Mouse (Mus musculus) heart, postnatal 0 days (tissue): ENCODE measurements at regions not wholly inside any gene's neighbourhood (a gene's known extent, or its start where the extent isn't known, plus 50 kb on each side); places are given as distances from the start of the nearest gene placed in this dataset.
A peak's percentile ranks its signal among the peaks of the same experiment; 100 is the strongest.

Experiments
- ATAC-seq: fragments of 200-750 bp; cut with Nextera tagmentation; 2 replicates; pipeline ENCODE4 v1.8.0; 2017; ENCODE audit warnings: low read depth, moderate number of reproducible peaks, moderate library complexity; ENCODE audit not compliant: insufficient read depth
- DNase-seq: peaks from one replicate; pipeline ENCODE4 v3.0.0-alpha.2; 2016; ENCODE audit warnings: low spot score
- H3K27ac ChIP-seq: fragments of 300-500 bp; sonication (generic); 2 replicates; pipeline ENCODE4 v1.5.1; 2014; ENCODE audit warnings: low read depth, mild to moderate bottlenecking
- H3K27me3 ChIP-seq: fragments of 300-500 bp; sonication (generic); 2 replicates; pipeline ENCODE4 v1.6.1; 2014; ENCODE audit warnings: low read length, mixed read lengths; ENCODE audit not compliant: control insufficient read depth, insufficient read depth
- H3K36me3 ChIP-seq: fragments of 300-500 bp; sonication (generic); replicated peaks from 2 replicates; pipeline ENCODE4 v1.6.1; 2014; ENCODE audit warnings: low read length, mixed read lengths; ENCODE audit not compliant: control insufficient read depth, insufficient read depth
- H3K4me1 ChIP-seq: fragments of 300-500 bp; sonication (generic); 2 replicates; pipeline ENCODE4 v1.6.1; 2014; ENCODE audit warnings: antibody characterized with exemption; ENCODE audit not compliant: control insufficient read depth, insufficient read depth
- H3K4me2 ChIP-seq: fragments of 300-500 bp; sonication (generic); 2 replicates; pipeline ENCODE4 v1.6.1; 2014; ENCODE audit warnings: low read depth, mild to moderate bottlenecking, low read length, moderate library complexity
- H3K4me3 ChIP-seq: fragments of 300-500 bp; sonication (generic); 2 replicates; pipeline ENCODE4 v1.5.1; 2014; ENCODE audit warnings: low read depth, low read length
- H3K9ac ChIP-seq: fragments of 300-500 bp; sonication (generic); replicated peaks from 2 replicates; pipeline ENCODE4 v1.6.1; 2014; ENCODE audit warnings: low read depth, low read length, mixed read lengths
- H3K9me3 ChIP-seq: fragments of 300-500 bp; sonication (generic); replicated peaks from 2 replicates; pipeline ENCODE4 v1.6.1; 2016; ENCODE audit warnings: low read length; ENCODE audit not compliant: control insufficient read depth
- CTCF ChIP-seq: IDR thresholded peaks from 2 replicates; pipeline ENCODE4 v1.5.1; 2016; ENCODE audit warnings: antibody characterized with exemption, control low read depth, low read depth
- EP300 ChIP-seq: IDR thresholded peaks from 2 replicates; pipeline ENCODE4 v1.6.1; 2016; ENCODE audit warnings: antibody characterized with exemption, low read depth
- WGBS: fragments of 180-500 bp; shearing (Covaris S2); extraction: QIAGEN DNeasy Blood & Tissue Kit; methylation state at CpG from one replicate; pipeline ENCODE4 v1.1.7; 2014; 5-methylcytosine and 5-hydroxymethylcytosine counted together

DNA sequence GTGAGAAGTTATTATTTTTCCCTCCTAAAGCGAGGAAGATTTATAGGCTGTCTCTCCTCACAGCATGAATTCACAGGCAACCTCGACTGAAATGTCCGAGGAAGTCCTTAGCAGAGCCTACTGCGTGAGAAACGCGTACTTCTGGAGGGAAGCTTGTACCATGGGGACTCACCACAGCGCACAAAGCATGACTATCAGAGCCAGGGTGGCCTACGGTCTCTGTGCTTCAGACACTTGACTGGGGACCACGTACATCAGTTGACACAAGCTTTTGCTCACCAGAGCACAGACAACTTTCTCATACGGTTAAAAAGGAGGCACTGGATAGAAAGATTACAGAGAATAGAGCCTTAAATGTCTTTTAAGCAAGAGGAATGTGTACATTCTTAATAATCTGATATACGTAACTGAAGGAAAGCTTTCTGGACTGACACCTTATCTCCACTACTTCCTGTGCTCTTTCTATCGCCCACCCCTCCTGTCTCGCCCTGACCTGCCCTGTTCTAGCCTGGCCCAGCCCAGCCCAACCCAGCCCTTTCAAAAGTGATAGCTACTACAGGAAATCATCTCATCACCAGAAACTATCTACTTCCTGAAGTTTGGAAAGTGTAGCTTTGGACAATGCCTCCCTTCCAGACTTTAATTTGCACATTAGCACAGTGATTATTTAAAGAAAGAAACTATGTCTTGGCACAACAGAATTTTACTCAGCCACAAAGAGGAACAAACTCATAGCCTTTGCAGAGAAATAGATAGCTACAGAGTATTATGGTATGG lies 104.2 kb upstream of the Krtap11-1 start:
- no peak for TF ChIP-seq EP300
- no peak for TF ChIP-seq CTCF
- WGBS, result 41% methylated on average over 13 of the region's 13 CpGs
- Histone ChIP-seq H3K4me2 (no peak overlapping the region), H3K27me3 (no peaks in the 10 kb centered on the region), H3K36me3 (no peaks in the 10 kb centered on the region), H3K27ac (no peak overlapping the region), H3K4me3 (no peak overlapping the region), H3K9me3 (no peaks in the 10 kb centered on the region), H3K9ac (no peak overlapping the region), H3K4me1 (no peaks in the 10 kb centered on the region)
- ATAC-seq (peak; percentile 36; the same call in 1 of the 2 replicates), DNase-seq (peak; percentile 7)

DNA sequence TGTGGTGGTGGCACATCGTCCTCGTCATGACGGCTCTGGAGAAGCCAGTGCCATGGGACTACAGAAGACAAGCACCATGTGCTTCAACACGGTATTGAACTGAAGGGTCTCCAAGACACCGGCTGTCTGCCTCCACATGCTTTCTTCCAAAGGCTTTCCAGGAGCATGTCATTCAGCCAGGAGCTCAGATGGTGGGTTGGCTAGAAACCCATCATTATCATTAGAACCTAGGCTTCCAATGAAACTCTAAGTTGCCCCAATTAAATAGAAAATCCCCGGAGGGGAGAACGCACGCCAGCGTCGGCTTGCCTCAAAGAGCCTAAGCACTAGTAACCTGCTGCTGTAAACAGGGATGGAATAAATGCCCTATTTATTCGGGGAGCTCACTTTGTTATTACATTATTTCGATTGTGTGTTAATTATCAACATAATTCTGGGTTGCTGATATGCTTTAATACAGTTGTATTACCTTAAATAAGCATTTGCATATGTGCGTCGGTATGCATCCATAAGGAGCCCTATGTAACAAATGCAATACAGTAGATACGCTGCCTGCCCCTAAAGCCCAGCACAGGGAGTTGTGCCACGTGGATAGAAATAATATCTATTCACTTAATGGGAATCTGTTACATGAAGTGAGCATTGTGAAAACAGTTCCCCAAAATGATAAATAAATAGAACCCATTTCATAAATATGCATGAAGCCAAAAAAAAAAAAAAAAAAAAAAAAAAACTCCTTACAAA lies 103.3 kb upstream of the Krtap11-1 start:
- Histone ChIP-seq H3K36me3 (no peaks in the 10 kb centered on the region), H3K9me3 (no peaks in the 10 kb centered on the region), H3K4me1 (no peaks in the 10 kb centered on the region), H3K9ac (no peak overlapping the region), H3K27ac (no peak overlapping the region), H3K4me2 (no peak overlapping the region), H3K27me3 (no peaks in the 10 kb centered on the region), H3K4me3 (no peak overlapping the region)
- 88% methylated on average over 16 of the region's 16 CpGs for WGBS
- DNase-seq (no peak), ATAC-seq (no peak)
- TF ChIP-seq CTCF (no peak), EP300 (no peak)

DNA sequence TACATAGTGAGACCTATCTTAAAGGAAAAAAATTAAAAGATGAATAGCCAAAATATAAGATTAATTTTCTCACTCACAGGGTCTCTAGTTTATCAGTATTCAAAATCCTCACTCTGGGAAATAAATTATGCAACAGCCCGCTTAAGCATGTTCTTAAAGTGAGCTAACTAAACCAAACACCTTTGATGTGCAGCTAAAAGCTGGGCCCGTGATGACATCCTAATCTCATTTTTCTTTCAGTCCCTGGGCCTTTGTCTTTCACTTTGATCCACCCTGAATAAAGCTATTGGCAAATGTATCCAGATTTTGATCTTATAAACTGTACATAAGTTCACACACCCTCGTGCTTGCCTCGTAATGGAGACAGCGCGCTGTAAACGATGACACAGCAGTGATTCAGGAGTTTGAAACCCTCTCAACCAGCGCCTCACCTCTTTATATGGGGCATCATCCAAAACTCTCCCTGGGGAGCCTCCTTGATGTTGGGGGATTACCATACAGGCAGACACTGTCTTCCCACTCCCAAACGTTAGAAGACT lies 100.3 kb upstream of the Krtap11-1 start:
- 78% methylated on average over 9 of the region's 9 CpGs for WGBS
- H3K4me3 ChIP-seq, result no peak overlapping the region
- H3K27me3 ChIP-seq, result no peaks in the 10 kb centered on the region
- no peak for TF ChIP-seq EP300
- TF ChIP-seq CTCF, result no peak
- H3K9me3 ChIP-seq, result no peaks in the 10 kb centered on the region
- no peak overlapping the region for H3K9ac ChIP-seq
- ATAC-seq (no peak), DNase-seq (no peak)
- H3K36me3 ChIP-seq, result no peaks in the 10 kb centered on the region
- H3K4me1 ChIP-seq, result no peaks in the 10 kb centered on the region
- H3K27ac ChIP-seq, result no peak overlapping the region
- no peak overlapping the region for H3K4me2 ChIP-seq

DNA sequence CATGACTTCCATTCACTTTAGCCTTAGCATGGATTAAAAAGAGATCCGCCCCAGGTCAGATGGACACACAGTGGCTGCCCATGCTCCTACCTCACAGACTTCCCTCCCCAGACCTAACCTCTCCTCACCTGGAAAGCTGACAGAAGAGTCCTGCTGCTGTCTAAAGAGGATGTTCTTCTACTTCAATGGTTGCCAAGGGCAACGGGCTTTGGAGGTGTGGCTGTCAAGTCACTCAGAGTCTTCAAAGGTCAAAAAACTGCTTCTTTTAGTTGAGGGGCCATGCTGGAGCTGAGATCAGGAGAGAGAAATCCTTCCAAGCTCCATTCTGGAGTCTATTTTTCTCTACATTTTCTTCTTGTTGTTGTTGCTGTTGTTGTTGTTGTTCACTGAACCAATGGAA lies 89.1 kb upstream of the Krtap11-1 start:
- H3K4me2 ChIP-seq, result no peak overlapping the region
- no peak for ATAC-seq
- no peaks in the 10 kb centered on the region for H3K9me3 ChIP-seq
- no peaks in the 10 kb centered on the region for H3K27me3 ChIP-seq
- H3K4me1 ChIP-seq, result no peaks in the 10 kb centered on the region
- TF ChIP-seq EP300, result no peak
- no peak for TF ChIP-seq CTCF
- H3K9ac ChIP-seq, result no peak overlapping the region
- DNase-seq, result no peak
- H3K4me3 ChIP-seq, result no peak overlapping the region
- whole genome bisulfite sequencing, result 78% methylated on average over 2 of the region's 2 CpGs
- H3K27ac ChIP-seq, result no peak overlapping the region
- H3K36me3 ChIP-seq, result no peaks in the 10 kb centered on the region

DNA sequence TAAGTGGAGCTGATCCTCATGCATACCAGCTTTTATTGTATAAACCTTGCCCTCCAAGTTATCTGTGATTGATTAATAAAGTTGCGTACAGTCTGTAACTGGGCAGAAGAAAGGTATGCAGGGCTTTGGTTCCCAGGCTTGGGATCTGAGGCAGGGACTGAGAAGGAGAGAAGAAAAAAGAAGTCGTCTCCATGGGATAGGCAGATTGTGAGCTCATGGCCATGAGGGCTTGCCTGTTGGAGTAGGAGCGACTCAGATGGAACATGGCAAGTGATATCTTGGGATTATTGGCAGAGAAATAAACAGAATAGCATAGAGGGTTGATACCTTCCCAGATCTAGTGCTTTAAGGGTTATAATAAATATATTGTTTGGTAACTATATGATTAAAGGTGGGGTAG lies 85.1 kb upstream of the Krtap11-1 start:
- Histone ChIP-seq H3K4me2 (no peak overlapping the region), H3K36me3 (no peaks in the 10 kb centered on the region), H3K27me3 (no peaks in the 10 kb centered on the region), H3K4me3 (no peak overlapping the region), H3K4me1 (no peaks in the 10 kb centered on the region), H3K9me3 (no peaks in the 10 kb centered on the region), H3K9ac (no peak overlapping the region), H3K27ac (no peak overlapping the region)
- ATAC-seq, result no peak
- 87% methylated on average over 3 of the region's 3 CpGs for WGBS
- no peak for DNase-seq
- TF ChIP-seq CTCF (no peak), EP300 (no peak)
